Mouse (Mus musculus) heart, adult 2 months (tissue): ENCODE measurements around the gene Pax3.

Experiments
- CTCF ChIP-seq: fragments of 200-600 bp; IDR thresholded peaks from 2 replicates; pipeline ENCODE4 v1.8.1; 2022; ENCODE audit warnings: antibody characterized with exemption, mild to moderate bottlenecking, moderate library complexity
- POLR2A ChIP-seq: fragments of 200-500 bp; IDR thresholded peaks from 2 replicates; pipeline ENCODE4 v1.6.1; 2011; ENCODE audit warnings: mild to moderate bottlenecking, low read depth, low read length, control low read depth; ENCODE audit not compliant: insufficient read depth

- TF ChIP-seq CTCF (no peak), POLR2A (no peak)
Measured at GRCm38 (mm10) chr1:78088646-78089045, 108.3 kb downstream of the Pax3 start.
